Mouse (Mus musculus) fat pad, adult 2 months (tissue): Measurements from ENCODE around the gene Myof.

Experiments
- DNase-seq: peaks from one replicate; pipeline ENCODE4 v3.0.0-alpha.2; 2011; ENCODE audit warnings: low read depth, low spot score; ENCODE audit errors: extremely low read depth

Gene Myof

DNA sequence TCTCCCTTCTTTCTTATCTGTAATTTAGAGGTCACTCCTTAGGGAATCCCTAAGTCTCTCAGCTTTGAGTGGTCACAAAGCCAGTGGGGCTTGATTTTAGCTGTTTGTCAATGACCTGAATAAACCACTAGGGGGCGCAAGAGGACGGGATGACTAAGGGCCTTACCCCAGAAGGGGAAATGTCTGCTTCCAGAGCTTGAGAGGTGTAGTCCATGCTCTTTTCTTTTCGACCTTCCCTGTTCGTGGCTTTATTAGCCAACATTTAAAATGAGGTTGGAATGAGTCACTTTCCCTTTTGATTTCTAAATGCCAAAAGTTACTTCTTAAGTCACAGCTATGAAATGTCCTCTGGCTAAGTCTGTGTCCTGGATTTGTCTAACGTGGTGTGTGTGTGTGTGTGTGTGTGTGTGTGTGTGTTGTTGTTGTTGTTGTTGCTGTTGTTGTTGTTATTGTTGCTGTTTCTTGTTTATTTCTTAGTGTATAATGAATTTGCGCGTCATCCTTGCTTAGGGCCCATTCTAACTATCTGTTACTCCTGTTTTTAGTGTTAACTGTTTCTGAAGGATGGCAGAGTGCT lies 87.9 kb downstream of the Myof start:
- DNase-seq: peak; percentile 5

DNA sequence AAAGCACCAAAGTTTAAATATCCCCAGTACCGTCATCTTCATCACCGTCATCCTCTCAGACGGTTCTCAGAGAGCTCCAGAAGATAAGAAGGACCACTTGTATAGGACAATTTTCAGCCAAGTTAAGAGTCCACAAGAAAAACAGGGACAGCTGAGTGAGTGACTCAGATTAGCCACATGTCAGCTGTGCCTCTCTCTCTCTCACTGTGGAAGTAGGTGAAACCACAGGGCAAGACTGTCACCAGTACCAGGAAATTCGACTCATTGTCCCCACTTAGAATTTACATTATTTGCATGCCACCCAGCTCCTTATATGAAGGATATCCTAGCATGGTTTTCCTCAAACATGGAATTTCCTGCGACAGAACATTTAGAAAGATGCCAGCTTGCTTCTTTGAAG lies 88.6 kb downstream of the Myof start:
- DNase-seq: no peak

DNA sequence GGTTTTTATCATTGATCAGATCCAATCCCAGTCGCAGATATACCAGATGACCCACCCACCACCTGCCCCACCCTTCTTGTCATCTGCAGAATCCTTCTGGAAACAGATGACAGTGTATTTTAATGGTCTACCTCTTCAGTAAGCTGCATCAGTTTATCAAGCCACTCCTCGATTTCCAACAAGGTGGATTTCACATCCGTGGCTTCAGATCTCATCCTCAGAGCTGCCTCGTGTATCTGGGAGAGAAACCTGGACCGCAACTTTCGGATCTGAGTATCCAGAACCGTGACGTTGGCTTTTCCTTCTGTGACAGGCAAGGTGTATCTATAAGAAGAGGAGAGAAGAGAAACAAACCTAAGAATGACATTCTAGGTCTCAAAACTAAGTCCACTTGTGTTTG lies 89.1 kb downstream of the Myof start:
- DNase-seq: no peak

DNA sequence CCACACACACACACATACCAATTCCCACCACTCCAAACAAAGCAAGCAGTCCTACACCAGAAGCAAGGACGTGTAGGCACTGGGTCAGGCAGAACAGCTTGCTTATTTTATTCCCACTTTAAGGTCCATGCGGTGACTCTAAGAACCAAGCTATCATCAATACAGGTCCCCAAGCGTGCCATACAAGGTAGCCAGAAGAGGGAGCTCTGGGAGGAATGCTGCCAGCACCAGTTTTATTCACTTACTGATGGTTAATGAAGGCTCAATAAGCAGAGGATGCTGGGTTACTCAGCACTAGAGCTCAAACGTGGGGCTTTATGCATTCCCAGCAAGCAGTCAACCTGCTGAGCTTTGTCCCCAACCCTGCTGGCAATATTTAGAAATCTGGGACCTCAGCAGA lies 96.7 kb downstream of the Myof start:
- DNase-seq: no peak

DNA sequence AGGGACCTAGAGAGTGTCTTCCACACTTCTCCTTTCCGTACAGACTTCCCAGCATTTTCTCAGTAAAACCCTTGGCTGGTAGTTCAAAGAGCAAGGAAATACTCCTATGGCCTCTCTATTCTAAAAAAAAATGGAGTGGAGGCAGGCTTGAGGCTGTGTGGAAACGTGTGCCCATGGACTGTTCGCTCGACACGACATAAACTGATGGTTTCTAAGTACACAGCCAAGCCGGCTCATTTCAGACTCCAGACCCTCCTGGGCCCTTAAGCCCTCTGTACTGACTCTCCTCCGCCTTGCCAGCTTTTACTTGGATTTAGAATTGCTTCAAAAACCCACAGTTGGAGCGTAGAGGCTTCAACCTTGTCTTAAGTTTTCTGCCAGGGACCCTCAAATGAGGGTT lies 97.3 kb downstream of the Myof start:
- no peak for DNase-seq

DNA sequence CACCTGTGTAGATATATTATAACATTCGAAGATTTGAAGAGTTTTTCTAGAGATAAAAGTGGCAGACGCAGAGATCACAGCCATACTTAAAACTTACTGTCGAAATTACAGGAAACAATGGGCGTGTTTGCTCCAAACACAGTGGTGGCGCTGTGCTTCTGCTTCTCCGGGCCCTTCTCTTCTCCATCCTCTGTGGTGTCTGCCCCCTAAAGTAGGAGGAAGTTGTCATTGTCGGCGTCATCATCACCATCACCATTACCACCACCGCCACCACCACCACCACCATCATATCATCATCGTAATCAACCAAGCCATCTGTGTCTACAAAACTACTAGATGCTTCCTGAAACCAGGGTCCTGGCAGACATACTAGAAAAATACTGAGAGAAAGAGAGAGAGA lies 104.2 kb downstream of the Myof start:
- no peak for DNase-seq

DNA sequence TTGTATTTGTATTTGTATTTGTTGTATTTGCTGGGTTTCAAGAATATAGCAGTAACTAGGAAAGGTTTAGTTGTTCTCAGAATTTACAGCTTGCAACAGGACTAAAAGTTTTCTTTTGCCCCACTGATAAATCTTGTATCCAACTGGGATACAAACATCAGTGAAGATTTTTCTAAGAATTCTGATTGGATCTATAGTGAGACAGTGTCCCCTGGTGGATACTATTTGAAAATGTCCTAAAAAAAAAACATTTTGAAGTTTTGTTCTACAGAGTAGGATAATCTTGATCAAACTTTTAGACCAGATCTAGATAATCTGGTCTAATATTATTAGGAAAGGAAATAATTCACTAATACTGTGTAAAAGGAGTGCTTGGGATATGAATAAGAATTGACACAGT lies 106.3 kb downstream of the Myof start:
- DNase-seq: no peak

DNA sequence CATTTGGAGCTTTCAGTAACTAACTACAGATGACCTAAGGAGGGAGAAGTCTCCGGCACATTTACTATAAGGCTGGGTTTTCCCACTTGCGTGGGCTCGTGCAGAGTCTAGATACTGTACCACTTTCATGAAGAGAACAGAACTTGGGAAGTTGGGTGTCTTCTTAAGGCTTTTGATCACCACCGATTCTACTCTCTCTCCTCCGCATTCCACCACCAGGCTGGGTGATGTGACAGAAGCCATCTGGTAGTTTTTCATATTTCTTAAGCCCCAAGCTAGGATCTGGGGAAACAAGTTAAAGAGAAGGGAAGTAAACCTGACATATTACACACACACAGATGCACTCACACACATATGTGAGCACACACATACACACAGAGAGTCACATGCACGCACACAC lies 108.7 kb downstream of the Myof start:
- no peak for DNase-seq

DNA sequence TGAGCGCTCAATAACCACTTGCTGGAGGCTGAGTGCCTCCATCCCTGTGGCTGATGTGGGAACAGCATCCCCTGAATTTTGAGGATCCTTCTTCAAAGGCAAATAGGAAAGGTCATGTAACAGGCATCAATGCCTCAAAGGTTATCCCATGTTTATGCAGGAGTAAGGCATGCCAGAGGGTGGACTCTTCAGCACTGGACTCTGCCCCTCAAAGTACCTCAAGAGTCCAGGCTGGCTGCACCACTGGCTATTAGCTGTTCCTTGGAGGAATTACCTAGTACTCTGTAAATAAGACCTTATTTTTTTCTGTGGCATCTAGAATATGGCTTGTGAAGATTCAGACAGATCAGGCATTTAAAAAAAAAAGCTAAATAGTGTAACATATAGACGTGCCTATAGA lies 111.2 kb downstream of the Myof start:
- DNase-seq: no peak

DNA sequence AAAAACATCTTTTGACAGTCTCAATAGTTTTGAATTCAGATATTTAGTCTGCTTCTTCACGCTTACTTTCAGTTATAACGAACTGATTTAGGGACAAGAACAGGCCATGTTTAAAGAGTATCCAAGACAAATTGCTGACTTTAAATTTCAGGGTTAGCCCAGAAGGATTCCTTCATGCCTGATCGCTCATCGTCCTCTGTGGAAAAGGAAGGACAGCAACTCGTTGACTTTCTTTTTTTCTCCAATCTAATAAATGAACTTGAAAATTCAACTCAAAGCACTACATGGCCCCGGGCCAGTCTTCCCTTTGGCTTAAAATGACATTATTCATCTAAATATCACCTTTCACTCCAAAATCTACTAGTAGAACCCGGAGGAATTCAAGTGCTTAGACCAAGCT lies 115.5 kb downstream of the Myof start:
- DNase-seq: no peak

DNA sequence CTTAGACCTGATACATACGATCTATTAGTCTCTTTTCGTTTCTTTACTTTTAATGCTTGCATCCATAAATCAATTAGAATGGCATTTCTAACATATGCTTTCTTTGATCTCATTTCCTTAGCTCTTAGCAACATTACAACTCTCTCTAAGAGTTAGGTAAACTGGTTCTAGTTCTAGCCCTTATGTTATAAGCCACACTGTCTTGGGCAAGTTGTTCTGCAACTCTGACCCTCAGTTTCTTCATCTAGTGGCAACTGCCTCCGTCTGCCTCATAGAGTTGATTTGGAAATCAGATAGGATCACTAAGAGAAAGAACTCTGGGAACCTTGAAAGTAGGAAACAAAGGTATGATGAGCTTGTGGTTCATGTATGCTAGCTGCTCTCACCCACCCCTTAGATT lies 118.1 kb downstream of the Myof start:
- DNase-seq: peak; percentile 72

DNA sequence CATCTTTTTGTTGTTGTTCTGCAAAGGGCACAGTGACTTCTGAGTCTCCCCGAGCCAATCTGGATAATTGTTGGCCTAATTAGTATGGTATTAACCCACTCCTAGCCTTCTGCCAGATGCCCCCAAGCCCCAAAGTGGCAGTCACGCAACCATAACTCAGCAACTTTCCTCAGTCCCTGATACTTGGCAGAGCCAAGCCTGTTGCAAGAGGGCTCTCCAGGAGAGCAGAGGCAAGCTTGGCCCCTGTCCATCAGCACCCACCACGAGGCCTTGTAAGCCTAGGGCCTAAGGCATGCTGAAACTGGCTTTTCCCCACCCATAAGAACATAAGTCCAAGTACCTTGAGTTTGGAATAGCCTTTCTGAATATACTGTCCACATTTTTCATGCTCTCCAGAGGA lies 119.1 kb downstream of the Myof start:
- peak; percentile 89 for DNase-seq

DNA sequence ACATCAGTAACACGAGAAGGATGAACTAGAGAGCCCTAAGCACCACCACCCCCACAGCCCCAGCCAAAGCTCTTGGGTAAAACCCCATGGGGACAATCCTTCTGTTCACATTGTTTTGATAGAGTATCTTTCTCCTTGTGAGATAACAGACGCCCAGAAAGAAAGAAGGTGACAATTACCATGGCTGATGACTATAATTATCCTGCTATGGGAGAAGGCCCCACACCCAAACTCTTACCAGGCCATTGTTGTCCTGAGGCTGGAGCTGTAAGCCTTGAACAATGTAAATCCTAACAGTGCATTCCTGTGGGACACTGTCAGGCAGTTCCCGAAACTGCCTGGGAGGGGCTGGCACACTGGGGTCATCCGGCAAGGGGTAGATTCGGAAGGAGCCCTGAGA lies 122.3 kb downstream of the Myof start:
- DNase-seq: no peak

DNA sequence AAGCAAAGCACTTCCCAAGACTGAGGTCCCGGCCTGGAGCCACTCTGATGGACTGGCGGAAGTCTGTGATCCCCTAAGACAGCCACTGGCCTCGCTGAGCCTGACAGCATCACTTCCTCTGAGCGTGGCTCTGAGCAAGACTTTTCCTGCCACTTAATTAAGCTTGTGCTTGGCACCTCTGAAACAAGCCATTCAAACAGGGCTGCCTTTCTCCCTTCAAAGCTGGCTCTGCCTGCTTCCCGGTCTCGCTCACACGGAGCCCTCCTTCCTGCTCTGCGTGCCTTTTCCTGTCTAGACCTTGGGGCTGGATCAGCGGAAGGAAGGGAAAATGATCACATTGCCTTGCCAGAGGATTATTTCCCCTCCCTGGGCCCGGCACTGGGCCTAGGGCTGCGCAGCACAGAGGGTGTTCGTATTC lies 124.9 kb downstream of the Myof start:
- no peak for DNase-seq

DNA sequence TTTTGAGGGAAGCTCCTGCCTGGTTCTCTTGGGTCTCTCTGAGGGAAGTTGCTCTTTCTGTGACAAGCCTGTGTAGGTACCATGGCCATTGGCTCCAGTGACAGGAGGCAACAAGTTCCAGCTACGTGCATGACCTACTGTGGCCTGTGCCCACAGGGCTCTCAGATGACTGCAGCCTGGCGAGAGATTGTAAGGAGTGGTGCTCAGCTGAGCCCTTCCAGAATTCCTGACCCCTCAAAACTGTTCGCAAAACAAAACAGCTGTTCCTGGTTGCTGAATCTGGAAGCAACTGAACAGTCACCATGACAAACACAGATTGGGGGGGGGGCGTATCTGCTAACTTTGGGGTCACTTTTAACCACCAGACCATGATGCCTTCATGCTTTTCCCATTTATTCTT lies 129.1 kb downstream of the Myof start:
- DNase-seq: no peak

DNA sequence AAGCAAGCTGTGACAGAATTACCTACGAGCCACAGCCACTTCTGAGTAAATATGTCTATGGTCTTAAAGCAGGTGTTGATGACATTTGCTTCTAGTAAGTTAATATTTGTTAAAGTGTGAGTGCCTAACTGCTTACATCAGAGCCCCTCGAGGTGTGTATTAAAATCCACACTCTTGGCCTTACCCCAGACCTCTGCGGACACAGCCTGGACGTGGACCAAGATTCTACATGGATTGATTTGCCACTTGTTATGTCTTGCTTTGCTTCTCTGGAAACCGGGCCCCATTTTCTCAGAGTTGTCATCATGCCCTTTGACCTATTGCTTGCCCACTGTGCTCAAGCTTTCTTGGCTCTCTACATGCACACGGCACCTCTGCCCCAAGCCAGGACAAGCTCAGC lies 130.9 kb downstream of the Myof start:
- no peak for DNase-seq

DNA sequence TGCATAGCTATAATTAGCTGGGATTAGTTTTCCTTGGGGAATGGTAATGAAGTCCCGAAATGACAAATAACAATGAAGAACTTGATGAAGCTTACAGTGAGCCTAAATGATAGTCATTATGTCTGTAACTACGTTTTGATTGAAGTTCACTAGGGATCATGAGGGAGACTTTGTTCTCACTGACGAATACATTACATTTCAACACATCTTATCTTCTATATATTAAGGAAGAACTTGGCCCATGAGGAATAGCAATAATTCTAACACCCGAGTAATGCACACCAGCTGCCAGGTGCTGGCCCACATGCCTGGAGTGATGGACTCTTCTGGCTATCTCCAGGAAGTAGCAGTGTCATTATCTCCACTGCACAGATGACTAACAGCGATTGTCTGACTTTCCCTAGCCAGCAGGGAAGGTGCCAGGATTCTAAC lies 133.5 kb downstream of the Myof start:
- no peak for DNase-seq

DNA sequence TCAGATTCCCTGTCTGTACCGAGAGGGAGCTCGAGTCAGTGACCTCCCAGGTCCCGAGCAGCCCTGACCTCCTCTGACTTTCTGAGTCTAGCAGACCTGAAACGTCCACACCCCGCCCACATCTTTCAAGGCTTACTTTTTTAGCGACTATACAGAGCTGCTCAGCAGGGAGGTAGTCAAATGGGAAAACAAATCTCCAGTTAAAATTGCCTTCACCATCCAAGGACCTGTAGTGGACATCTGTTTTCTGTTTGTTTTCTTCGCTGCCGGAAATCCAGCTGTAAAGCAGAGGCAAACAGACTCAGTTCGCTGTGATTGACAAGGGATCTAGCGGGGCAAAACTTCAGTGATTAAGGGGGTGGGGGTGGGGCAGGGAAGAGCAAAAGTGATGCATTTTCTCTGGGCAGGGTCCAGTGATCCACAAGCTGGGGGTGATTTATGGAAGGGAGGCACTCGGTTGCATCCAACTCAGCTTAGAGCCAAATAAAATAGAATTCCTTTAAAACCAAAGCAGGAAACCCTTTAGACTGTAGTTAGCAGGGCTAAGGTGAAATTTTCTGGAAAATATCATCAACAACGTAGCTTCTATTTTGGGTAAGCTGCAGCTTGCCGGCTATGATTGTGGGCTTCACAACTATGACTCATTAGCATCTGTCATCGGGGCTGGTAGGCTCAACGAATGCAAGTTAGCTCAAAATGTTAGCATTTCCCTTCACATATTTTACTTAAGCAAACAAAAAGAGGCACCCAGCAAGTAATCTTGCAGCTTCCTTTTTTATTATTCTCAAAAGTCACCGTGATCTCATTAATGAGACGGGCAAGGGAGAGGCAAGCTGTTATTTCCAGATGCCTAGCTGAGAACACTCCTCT lies 135.7 kb downstream of the Myof start:
- no peak for DNase-seq

DNA sequence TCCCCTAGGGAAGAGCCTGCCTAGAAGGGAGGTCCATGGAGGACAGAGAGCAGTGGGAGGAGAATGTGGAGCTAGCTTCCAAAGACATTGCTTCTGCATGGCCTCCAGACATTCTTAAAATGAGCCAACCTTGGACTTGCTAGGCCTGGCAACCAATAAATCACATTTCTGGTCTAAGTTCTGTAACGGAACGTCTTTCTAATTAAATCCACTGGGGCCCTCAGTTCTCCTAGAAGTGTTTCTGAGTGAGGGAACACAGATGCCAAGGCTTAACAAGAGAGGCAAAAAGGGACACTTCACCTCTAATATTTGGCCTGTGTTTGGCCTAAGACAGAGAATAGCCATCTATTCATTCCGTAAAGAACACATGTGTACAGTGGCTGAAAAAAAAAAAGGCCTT lies 136.5 kb downstream of the Myof start:
- no peak for DNase-seq

DNA sequence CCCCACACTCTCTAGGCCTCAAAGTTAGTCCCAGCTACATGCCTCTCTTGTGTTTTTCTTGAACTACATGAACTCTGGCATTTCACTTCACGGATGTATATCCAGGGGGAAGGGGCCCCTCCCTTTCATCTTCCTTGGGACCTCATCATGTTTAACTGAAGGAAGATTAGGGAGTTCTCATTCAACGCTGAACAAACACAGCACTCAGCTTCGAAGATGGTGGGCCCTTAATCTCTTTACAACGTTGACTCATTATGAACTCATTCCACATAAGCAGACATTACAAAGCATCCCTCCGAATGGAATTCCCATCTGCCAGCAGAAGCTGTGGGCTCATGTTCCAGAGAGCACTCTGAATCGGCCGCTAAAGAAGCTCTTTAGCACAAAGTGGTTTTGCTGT lies 147.3 kb downstream of the Myof start:
- no peak for DNase-seq

DNA sequence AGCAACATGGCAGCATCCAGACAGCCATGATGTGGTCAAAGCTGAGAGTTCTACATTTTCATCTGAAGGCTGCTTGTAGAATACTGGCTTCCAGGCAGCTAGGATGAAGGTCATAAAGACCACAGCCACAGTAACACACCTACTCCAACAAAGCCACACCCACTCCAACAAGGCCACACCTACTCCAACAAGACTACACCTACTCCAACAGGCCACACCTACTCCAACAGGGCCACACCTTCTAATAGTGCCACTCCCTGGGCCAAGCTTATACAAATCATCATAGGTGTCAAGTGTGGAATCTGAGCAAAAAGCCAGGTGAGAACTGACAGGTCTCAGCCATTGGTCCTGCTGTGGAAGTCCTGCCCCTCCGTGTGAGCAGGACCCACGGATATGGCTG lies 152.4 kb downstream of the Myof start:
- no peak for DNase-seq

DNA sequence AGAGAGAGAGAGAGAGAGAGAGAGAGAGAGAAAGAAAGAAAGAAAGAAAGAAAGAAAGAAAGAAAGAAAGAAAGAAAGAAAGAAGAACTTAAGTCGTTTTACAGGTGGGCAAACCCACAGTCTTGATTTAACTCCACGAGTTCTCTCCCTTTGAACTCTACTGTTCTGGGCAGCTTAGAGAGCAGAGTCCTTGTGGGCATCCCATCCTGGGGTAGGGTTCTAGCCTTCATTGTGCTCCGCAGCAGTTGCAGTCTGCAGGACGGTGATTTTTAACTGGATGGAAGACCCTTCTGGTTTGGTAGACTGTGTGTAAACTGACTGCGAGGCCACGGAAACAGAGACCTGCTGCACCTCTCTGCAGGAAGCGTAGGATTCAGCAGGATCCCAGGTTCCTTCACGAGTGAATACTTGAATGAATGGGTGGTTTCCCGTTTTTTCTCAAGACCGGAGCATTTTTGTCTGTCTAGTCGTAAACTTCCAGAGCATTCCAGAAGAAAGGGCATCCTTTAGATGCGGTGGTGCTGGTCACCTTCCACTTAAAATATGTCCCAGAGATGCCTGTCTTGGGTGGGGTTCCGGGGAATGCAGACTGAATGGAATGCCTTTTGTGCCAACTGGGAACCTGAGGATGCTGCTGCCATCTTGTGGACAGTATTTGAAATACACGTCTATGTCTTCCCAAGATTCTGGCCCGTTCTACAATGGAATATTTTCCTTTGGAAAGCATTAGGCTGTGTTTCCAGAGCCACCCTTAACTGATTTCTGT lies 156.8 kb downstream of the Myof start:
- no peak for DNase-seq
